Mouse (Mus musculus): Measurements from ENCODE around the gene Vti1b.
"Not testable (repeated sequence)": the region's sequence is repeated elsewhere in the genome, so short reads cannot be mapped to it uniquely, and the experiment has no call there.

The Vti1b gene

GRCm38 (mm10) chr12:79172019-79172941 lies at the start of gene Vti1b:
Vti1b (minus strand) TSS chr12:79172667.
- DNase-seq = peak; percentile 95

GRCm38 (mm10) chr12:79217511-79217910 lies 45.0 kb upstream of the Vti1b start:
- no peak for DNase-seq

- no peak for DNase-seq
Measured at GRCm38 (mm10) chr12:79211447-79211846, 39.0 kb upstream of the Vti1b start.

- DNase-seq = peak; percentile 19
Measured at GRCm38 (mm10) chr12:79208703-79209464, 36.4 kb upstream of the Vti1b start, which contains the start of gene Rdh12. Rdh12 (plus strand) TSS chr12:79208914.

GRCm38 (mm10) chr12:79201882-79202281 lies 29.4 kb upstream of the Vti1b start:
- no peak for DNase-seq

- no peak for DNase-seq
Measured at GRCm38 (mm10) chr12:79197105-79197504, 24.6 kb upstream of the Vti1b start.

- DNase-seq = peak; percentile 73
Measured at GRCm38 (mm10) chr12:79193441-79193840, 21.0 kb upstream of the Vti1b start.

- no peak for DNase-seq
Measured at GRCm38 (mm10) chr12:79192193-79192592, 19.7 kb upstream of the Vti1b start, which contains the start of gene Rdh11. Rdh11 (minus strand) TSS chr12:79192293.

GRCm38 (mm10) chr12:79191701-79192100 lies 19.2 kb upstream of the Vti1b start:
- DNase-seq = peak; percentile 78

GRCm38 (mm10) chr12:79190931-79191673 lies 18.6 kb upstream of the Vti1b start:
- peak; percentile 50 for DNase-seq

- not testable (repeated sequence) for DNase-seq
Measured at GRCm38 (mm10) chr12:79185160-79185559, 12.7 kb upstream of the Vti1b start.

GRCm38 (mm10) chr12:79175998-79176397 lies 3.5 kb upstream of the Vti1b start:
- no peak for DNase-seq

GRCm38 (mm10) chr12:79173721-79174120 lies 1.3 kb upstream of the Vti1b start:
- DNase-seq = no peak

GRCm38 (mm10) chr12:79171269-79171995 lies 1.0 kb downstream of the Vti1b start:
- DNase-seq = no peak

GRCm38 (mm10) chr12:79170421-79170820 lies 2.0 kb downstream of the Vti1b start:
- no peak for DNase-seq

GRCm38 (mm10) chr12:79169173-79169572 lies 3.3 kb downstream of the Vti1b start:
- no peak for DNase-seq

- DNase-seq = no peak
Measured at GRCm38 (mm10) chr12:79162876-79163275, 9.6 kb downstream of the Vti1b start.

- no peak for DNase-seq
Measured at GRCm38 (mm10) chr12:79149653-79150052, 22.8 kb downstream of the Vti1b start.

- DNase-seq = no peak
Measured at GRCm38 (mm10) chr12:79141384-79141783, 31.1 kb downstream of the Vti1b start.

GRCm38 (mm10) chr12:79140811-79141210 lies 31.7 kb downstream of the Vti1b start:
- DNase-seq = no peak

GRCm38 (mm10) chr12:79139417-79139816 lies 33.0 kb downstream of the Vti1b start:
- no peak for DNase-seq

- no peak for DNase-seq
Measured at GRCm38 (mm10) chr12:79138999-79139398, 33.5 kb downstream of the Vti1b start.

Measured in kidney, adult 18-20 months (tissue).